Mouse (Mus musculus) thymus, adult 2 months (tissue): ENCODE measurements at regions not wholly inside any gene's neighbourhood (a gene's known extent, or its start where the extent isn't known, plus 50 kb on each side); places are given as distances from the start of the nearest gene placed in this dataset.

Experiments
- DNase-seq: peaks from one replicate; pipeline ENCODE4 v3.0.0; 2021
- H3K27ac ChIP-seq: fragments of 200-500 bp; 2 replicates; pipeline ENCODE4 v1.5.1; 2012; ENCODE audit warnings: low read length, control low read depth; ENCODE audit not compliant: control insufficient read depth, insufficient read depth
- H3K27me3 ChIP-seq: fragments of 200-500 bp; 2 replicates; pipeline ENCODE4 v1.6.1; 2012; ENCODE audit warnings: mild to moderate bottlenecking, low read length, moderate library complexity, mixed read lengths; ENCODE audit not compliant: control insufficient read depth, insufficient read depth
- H3K36me3 ChIP-seq: fragments of 200-500 bp; 2 replicates; pipeline ENCODE4 v1.6.1; 2012; ENCODE audit warnings: mild to moderate bottlenecking, low read length, moderate library complexity; ENCODE audit not compliant: control insufficient read depth, insufficient read depth
- H3K4me1 ChIP-seq: fragments of 200-500 bp; replicated peaks from 2 replicates; pipeline ENCODE4 v1.6.1; 2012; ENCODE audit warnings: low read length; ENCODE audit not compliant: control insufficient read depth, insufficient read depth
- H3K4me3 ChIP-seq: fragments of 200-500 bp; 2 replicates; pipeline ENCODE4 v1.5.1; 2012; ENCODE audit warnings: mild to moderate bottlenecking, low read length, control low read depth, moderate library complexity; ENCODE audit not compliant: control insufficient read depth, insufficient read depth
- CTCF ChIP-seq: fragments of 200-500 bp; IDR thresholded peaks from 2 replicates; pipeline ENCODE4 v1.5.1; 2012; ENCODE audit warnings: mild to moderate bottlenecking, control low read depth, low read length, moderate library complexity, borderline replicate concordance; ENCODE audit not compliant: control insufficient read depth, poor library complexity, insufficient read depth; ENCODE audit errors: extremely low read depth
- POLR2A ChIP-seq: fragments of 200-500 bp; IDR thresholded peaks from 2 replicates; pipeline ENCODE4 v1.6.1; 2012; ENCODE audit warnings: mild to moderate bottlenecking, low read length, control low read depth, moderate library complexity; ENCODE audit not compliant: control insufficient read depth, poor library complexity, insufficient read depth; ENCODE audit errors: extremely low read depth
- WGBS: fragments of 180-500 bp; shearing (Covaris S2); methylation state at CpG from one replicate; pipeline ENCODE4 v1.1.7; 2018; 5-methylcytosine and 5-hydroxymethylcytosine counted together

DNA sequence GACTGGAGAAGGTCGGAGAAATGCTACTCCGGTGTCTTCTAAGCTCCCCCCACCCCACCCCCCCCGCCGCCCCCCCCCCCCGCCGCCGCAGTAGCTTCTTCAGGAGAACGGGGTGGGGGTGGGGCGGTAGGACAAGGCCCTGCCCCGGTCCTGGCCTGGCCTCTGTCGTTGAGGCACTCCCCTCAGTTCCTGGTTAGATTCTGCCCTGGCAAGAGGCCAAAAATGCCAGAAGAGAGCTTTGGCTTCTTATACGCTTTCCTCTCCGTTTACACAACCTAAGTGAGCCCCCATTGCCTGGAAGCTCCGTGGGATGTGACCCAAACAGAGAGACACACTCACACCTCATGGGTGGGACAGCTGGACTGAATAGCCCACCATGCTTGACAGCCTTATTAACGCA lies 338.9 kb downstream of the H2al1j start:
- peaks cover 18% of the 10 kb centered on the region for H3K4me1 ChIP-seq
- no peak for TF ChIP-seq POLR2A
- no peak for TF ChIP-seq CTCF

GRCm38 (mm10) chrX:11671805-11672204 lies 344.2 kb downstream of the H2al1j start:
- H3K27ac ChIP-seq: no peak overlapping the region
- H3K36me3 ChIP-seq: no peaks in the 10 kb centered on the region
- H3K27me3 ChIP-seq: no peaks in the 10 kb centered on the region
- 90% methylated on average over 8 of the region's 8 CpGs for WGBS
- H3K4me3 ChIP-seq: no peak overlapping the region
- TF ChIP-seq CTCF: no peak
- no peak for TF ChIP-seq POLR2A
- DNase-seq: no peak
- no peaks in the 10 kb centered on the region for H3K4me1 ChIP-seq

More for the DNA sequence above, 338.9 kb downstream of the H2al1j start:
- Histone ChIP-seq H3K27me3 (no peaks in the 10 kb centered on the region), H3K36me3 (no peaks in the 10 kb centered on the region), H3K4me3 (no peak overlapping the region), H3K27ac (no peak overlapping the region)
- 39% methylated on average over 9 of the region's 15 CpGs for WGBS
- no peak for DNase-seq

DNA sequence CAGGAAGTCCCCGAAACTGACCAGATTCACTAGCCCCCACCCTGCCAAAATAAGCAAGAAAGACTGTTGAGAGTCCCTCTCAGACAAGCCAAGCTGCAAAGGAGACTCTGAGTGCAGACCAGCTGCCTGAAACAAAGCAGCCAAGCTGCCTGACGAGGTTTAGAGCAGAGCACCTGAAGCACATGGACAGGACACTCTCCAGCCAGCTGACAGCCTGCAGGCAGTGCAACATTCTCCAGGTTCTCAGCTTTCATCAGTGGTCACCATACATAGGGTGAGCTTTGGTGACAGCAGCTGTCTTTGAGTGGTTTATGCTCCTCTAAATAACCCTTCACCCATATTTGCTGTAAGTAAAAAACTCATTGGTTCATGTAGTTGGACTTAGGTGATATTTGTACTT lies 350.5 kb downstream of the H2al1j start:
- Histone ChIP-seq H3K27ac (no peak overlapping the region), H3K27me3 (no peaks in the 10 kb centered on the region), H3K4me1 (peaks cover 3% of the 10 kb centered on the region; the same call in 1 of the 2 replicates), H3K36me3 (no peaks in the 10 kb centered on the region), H3K4me3 (no peak overlapping the region)
- no peak for DNase-seq
- TF ChIP-seq CTCF (no peak), POLR2A (no peak)
- 90% methylated on average over 2 of the region's 2 CpGs for WGBS

DNA sequence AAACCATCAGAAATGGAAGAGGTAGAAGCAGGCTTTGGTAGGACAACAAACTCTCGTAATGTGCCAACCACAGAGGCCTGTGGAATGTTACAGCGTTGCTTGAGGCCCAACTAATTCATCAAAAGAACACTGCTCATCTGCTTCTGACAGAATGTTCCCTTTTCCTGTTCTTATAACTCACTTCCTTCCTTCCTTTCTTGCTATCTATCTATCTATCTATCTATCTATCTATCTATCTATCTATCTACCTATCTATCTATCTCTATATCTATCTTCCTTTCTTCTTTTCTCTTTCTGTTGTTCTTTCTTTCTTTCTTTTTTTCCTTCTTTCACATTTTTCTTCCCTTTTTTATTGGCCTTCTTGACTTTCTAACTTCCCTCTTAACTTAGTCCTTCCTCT lies 353.7 kb downstream of the H2al1j start:
- no peak for TF ChIP-seq POLR2A
- TF ChIP-seq CTCF: no peak
- Histone ChIP-seq H3K4me3 (no peak overlapping the region), H3K36me3 (no peaks in the 10 kb centered on the region), H3K27me3 (no peaks in the 10 kb centered on the region), H3K27ac (no peak overlapping the region), H3K4me1 (peaks cover 3% of the 10 kb centered on the region; the same call in 1 of the 2 replicates)
- 63% methylated on average over 2 of the region's 2 CpGs for WGBS
- no peak for DNase-seq

DNA sequence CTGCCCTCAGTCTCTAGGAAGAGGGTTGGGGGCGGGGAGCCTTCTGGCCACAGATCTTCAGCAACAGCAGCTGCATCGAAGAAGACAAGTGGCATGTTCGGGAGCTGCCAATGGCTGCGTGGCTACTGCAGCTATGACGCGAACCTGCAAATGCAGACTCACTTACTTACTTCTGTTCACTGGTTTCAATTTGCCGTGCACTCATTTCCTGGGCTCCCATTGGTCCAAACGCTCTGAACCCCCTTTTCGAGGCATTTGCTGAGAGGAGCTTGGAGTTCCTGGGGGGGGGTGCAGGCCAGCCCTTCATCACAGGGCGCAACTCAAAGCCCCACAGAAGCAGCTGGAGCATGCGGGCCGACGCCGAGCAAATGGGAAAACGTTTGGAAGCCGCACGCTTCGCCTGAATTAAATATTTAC lies 362.4 kb downstream of the H2al1j start:
- Histone ChIP-seq H3K27me3 (no peaks in the 10 kb centered on the region), H3K27ac (no peak overlapping the region), H3K4me1 (peaks cover 26% of the 10 kb centered on the region), H3K4me3 (no peak overlapping the region), H3K36me3 (no peaks in the 10 kb centered on the region)
- 62% methylated on average over 18 of the region's 18 CpGs for WGBS
- DNase-seq: peak; percentile 16
- TF ChIP-seq CTCF (no peak), POLR2A (no peak)

DNA sequence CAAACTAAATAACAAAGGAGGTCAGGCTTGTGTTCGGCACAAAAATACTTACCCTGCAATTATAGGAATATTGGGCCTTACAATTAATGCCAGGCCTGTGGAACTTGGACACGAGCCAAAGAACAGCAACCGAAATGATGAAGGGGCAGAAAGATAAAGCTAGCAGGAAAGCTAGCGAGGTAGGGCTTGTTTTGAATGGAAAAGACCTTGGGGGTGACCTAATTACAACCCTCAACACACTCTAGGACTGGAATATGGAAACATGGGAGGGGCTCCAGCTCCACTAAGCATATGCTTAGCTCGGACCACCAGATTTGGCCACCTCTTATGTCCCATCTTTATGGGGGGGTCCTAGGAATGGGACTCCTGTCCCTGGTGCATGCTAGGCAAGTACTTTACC lies 362.8 kb downstream of the H2al1j start:
- Histone ChIP-seq H3K27ac (no peak overlapping the region), H3K4me1 (peaks cover 26% of the 10 kb centered on the region), H3K4me3 (no peak overlapping the region), H3K27me3 (no peaks in the 10 kb centered on the region), H3K36me3 (no peaks in the 10 kb centered on the region)
- WGBS: 70% methylated on average over 5 of the region's 5 CpGs
- no peak for DNase-seq
- TF ChIP-seq POLR2A: no peak
- no peak for TF ChIP-seq CTCF

DNA sequence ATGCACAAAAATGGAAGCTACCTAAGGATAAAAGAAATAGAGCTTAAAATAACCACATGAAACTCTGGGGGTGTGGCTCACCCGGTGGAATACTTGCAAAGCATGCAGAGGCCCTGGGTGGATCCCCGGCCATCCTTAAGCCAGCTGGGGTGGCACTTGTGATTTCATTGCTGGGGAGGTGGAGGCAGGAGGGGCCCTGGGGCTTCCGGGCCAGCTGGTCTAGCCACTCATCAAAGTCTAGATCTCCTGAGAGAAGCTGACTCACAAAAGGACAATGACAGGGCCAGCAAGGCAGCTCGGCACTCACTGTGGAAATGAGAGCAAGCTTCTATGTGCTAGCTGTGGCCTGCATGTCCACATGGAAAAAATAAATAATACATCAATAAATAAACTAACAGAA lies 363.4 kb downstream of the H2al1j start:
- H3K4me3 ChIP-seq: no peak overlapping the region
- WGBS: 31% methylated on average over 4 of the region's 4 CpGs
- H3K27me3 ChIP-seq: no peaks in the 10 kb centered on the region
- TF ChIP-seq POLR2A (no peak), CTCF (no peak)
- H3K4me1 ChIP-seq: peaks cover 26% of the 10 kb centered on the region
- no peak for DNase-seq
- no peak overlapping the region for H3K27ac ChIP-seq
- no peaks in the 10 kb centered on the region for H3K36me3 ChIP-seq
